Mouse (Mus musculus): ENCODE data around the gene Nlrp9a. TPM values are rescaled to one million over a fixed set of nuclear protein-coding genes. Genes with fewer than 3 reads are reported as not detected.
"Not testable (repeated sequence)": the region's sequence is repeated elsewhere in the genome, so short reads cannot be mapped to it uniquely, and the experiment has no call there.

Gene Nlrp9a
- not detected for total RNA-seq (2021)
- long read RNA-seq, experiment 1, result 0 reads
- long read RNA-seq, experiment 2, result 0 reads

DNA sequence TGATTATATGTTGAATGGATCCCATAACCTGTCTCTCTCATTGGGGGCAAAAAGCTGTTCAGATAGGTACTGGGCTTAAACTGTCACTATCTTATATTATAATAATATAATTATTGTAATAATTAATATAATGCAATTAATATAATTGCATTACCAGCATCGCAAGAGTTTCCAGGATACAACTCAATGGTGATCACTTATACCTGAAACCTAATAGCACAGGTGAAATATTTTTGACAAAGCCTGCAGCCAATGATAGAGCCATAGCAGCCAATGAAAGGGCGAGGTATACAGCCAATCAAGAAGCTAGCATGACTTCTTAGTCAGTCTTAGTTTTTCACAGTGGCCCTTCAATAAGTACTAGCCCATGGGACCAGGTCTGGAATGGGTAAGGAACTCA lies at the start of gene Nlrp9a:
Nlrp9a (plus strand) TSS at position 301 of the 400 bp plus-strand sequence.
- DNase-seq; intact Hi-C loops (cut with DNase I): not testable (repeated sequence)

DNA sequence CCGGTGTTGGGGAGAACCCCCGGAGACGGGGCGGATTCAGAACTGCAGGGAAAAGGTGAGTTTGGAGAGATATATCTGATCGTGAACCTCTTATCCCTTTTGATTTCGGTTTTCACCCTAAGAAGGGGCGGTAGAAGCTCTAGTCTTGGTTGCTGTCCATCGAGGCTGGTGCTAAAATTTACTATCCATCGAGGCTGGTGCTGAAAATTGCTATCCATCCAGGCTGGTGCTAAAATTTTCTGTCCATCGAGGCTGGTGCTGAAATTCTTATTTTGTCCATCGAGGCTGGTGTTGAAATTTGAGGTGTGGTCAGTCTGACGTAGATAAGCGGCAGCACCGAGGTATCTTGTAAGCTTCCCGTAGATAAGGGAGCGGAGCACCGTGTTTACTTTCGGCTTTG lies 45.3 kb upstream of the Nlrp9a start:
- DNase-seq; intact Hi-C loops (cut with DNase I): not testable (repeated sequence)

DNA sequence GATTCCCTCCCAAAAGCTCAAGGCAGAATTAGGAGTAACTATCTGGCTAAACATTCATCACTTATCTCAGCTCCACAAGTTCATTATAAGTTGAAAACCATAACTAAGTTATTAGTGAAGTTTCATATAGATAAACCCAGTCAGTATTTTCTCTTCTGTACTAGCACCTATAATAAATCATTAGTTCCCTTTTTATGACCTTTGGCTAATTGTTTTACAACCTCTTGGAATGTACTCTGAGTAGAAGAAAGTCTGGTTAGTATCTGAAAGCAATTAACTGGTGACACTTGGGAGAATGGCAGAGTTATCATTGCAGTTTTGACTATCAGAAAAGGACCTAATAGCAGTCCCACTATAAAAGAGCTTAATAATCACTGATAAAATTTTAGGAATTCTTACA lies 54.3 kb downstream of the Nlrp9a start:
- DNase-seq, result no peak
- intact Hi-C loops (cut with DNase I), result no loop called here

DNA sequence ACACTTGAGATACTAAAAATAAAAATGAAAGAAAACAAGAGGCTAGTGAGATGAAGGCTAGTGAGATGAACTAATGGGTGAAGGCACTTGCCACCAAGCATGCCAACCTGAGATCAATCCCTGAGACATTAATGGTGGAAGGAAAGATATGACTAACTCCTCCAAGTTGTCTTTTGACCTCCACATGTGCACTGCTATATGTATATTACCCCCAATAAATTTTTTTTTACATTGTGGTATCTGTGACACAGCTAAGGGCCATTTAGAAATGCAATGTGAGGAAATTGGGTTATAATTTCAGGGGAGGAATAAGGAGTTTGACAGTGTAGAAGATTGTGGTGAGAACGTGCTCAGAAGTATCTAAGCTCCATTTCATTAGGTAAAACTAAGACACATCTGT lies 55.0 kb downstream of the Nlrp9a start:
- no peak for DNase-seq
- intact Hi-C loops (cut with DNase I), result no loop called here

DNA sequence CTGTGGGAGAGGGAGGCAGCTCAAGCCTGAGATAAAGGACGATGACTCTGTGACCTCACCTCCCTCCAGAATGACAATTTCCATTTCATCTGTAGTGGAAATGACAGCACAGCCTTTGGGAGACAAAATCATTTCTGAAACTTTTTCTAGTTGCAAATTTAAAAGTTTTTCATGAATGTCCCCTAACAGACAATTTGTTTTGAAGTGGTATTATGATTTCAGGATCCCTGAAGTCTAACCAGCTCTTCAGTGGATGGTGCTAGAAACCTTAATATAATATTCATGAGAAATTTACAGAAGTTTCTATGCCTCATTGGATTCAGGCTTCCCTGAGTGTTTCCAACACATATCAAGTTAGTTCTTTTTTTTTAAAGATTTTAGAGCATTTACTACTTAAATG lies 83.5 kb downstream of the Nlrp9a start, which contains the start of gene Vmn1r185:
Vmn1r185 (minus strand) TSS at position 101 of the 400 bp plus-strand sequence.
- DNase-seq; intact Hi-C loops (cut with DNase I): not testable (repeated sequence)

Small RNA genes lying within 50 kb of the gene (microRNA-seq; reads per million reads assigned to microRNA genes)
- gene Gm25947, result 0 reads per million in 2 experiments

Other genes starting within 250 kb of the Nlrp9a start
- gene Cyp2a4, start 227.9 kb upstream of the Nlrp9a start, total RNA-seq (2021), result not detected
- gene Nlrp9c, start 131.3 kb upstream of the Nlrp9a start, total RNA-seq (2021), result not detected
- not detected for gene Nlrp4a, start 99.9 kb upstream of the Nlrp9a start, total RNA-seq (2021)
- not detected for gene Vmn1r185, start 83.4 kb downstream of the Nlrp9a start, total RNA-seq (2021)
- gene Cyp2b23, start 151.4 kb downstream of the Nlrp9a start, total RNA-seq (2021), result not detected
- not detected for gene Cyp2b19, start 222.1 kb downstream of the Nlrp9a start, total RNA-seq (2021)

All from gastrocnemius, postnatal 36 days (tissue).